9 mouse cellular contexts compared by ENCODE assay signal in genomic region chr11:33928658-33929057, GRCm38 (mm10). TPM values are rescaled to one million over a fixed set of nuclear protein-coding genes. Genes with fewer than 3 reads are reported as not detected.
DNase-seq lines count a peak whose midpoint lies in the region; ATAC-seq lines count a peak whose summit lies in the region.
"Had no signal": no experiment of that assay in that cellular context is flagged by ENCODE, and none has a peak within 500 bp of the region (broad histone marks: within the 10 kb centered on the region; RNA-seq: fewer than 3 reads in every experiment).

No protein-coding gene starts in this region.

- no peak overlapping the region for H3K4me2 ChIP-seq in hindbrain, embryonic 12.5 days (replicated peaks)
- H3K4me2 ChIP-seq: stomach, embryonic 15.5 days had no signal

- H3K27me3 ChIP-seq in hindbrain, embryonic 12.5 days: peaks cover 5% of the 10 kb centered on the region; the same call in 1 of the 2 replicates
- peaks cover 8% of the 10 kb centered on the region; the same call in 1 of the 2 replicates for H3K27me3 ChIP-seq in midbrain, embryonic 10.5 days (ENCODE audit: low read depth, poor library complexity, severe bottlenecking)
- H3K27me3 ChIP-seq: stomach, embryonic 15.5 days had no signal

- peak; percentile 50; the same call in 1 of the 2 replicates for ATAC-seq in hindbrain, embryonic 12.5 days (ENCODE audit: low FRiP score)

- 36% methylated on average over 7 of the region's 7 CpGs for WGBS in hindbrain, embryonic 12.5 days
- 54% methylated on average over 7 of the region's 7 CpGs for WGBS in midbrain, embryonic 10.5 days

- no peak overlapping the region for H3K27ac ChIP-seq in hindbrain, embryonic 12.5 days
- no peak overlapping the region for H3K27ac ChIP-seq in midbrain, embryonic 10.5 days (replicated peaks)
- H3K27ac ChIP-seq: stomach, embryonic 15.5 days had no signal

- peak; percentile 11 to 62 for DNase-seq in heart, postnatal 14 days
- DNase-seq in heart, postnatal 36 days: no peak
- DNase-seq in A20 (ENCODE audit: low read depth, low spot score): peak; percentile 50
- peak; percentile 51 for DNase-seq in ZHBTc4 (ENCODE audit: low read depth, low spot score)
- DNase-seq in midbrain, embryonic 10.5 days (ENCODE audit: low spot score): peak; percentile 40
- peak; percentile 43 to 49 for DNase-seq in thymus, postnatal 36 days
- DNase-seq in ovary, postnatal 10 days (ENCODE audit: low spot score): no peak

- H3K4me3 ChIP-seq in hindbrain, embryonic 12.5 days: no peak overlapping the region
- H3K4me3 ChIP-seq in midbrain, embryonic 10.5 days: no peak overlapping the region
- H3K4me3 ChIP-seq: stomach, embryonic 15.5 days had no signal

- H3K4me1 ChIP-seq in hindbrain, embryonic 12.5 days: no peaks in the 10 kb centered on the region
- peaks cover 18% of the 10 kb centered on the region for H3K4me1 ChIP-seq in midbrain, embryonic 10.5 days

- intact Hi-C loops in heart, postnatal 14 days (cut with DNase I): loop anchor here (10.0 kb wide), 1 partner anchor 156 kb away; no protein-coding TSS in a partner anchor
- intact Hi-C loops in heart, postnatal 36 days (cut with DNase I): loop anchor here (5.0 kb wide), 1 partner anchor 284 kb away; no protein-coding TSS in a partner anchor

- no peak overlapping the region for H3K9ac ChIP-seq in hindbrain, embryonic 12.5 days
- H3K9ac ChIP-seq: stomach, embryonic 15.5 days had no signal

- no peaks in the 10 kb centered on the region for H3K36me3 ChIP-seq in hindbrain, embryonic 12.5 days
- no peaks in the 10 kb centered on the region for H3K36me3 ChIP-seq in midbrain, embryonic 10.5 days
- H3K36me3 ChIP-seq: stomach, embryonic 15.5 days had no signal

- H3K9me3 ChIP-seq in hindbrain, embryonic 12.5 days (replicated peaks): no peaks in the 10 kb centered on the region
- no peaks in the 10 kb centered on the region for H3K9me3 ChIP-seq in midbrain, embryonic 10.5 days (replicated peaks)
- H3K9me3 ChIP-seq: stomach, embryonic 15.5 days had no signal

RNA-seq across cellular contexts. Expression of gene Kcnmb1, which starts 34.2 kb away (rescaled TPM):
- 1 to 10 TPM in 1 of 2 experiments, under 1 TPM in 1; 0.80 to 1.1 TPM for total RNA-seq in heart, postnatal 14 days (2021)
- under 1 TPM; 0.84 to 0.97 TPM for total RNA-seq in heart, postnatal 36 days (2021)
- 0.55 and 0.66 TPM in 2 replicates for polyA plus RNA-seq in hindbrain, embryonic 12.5 days (2016; fragmentation: Nextera tagmentation; extraction: Ambion mirVana)
- 0.19 and 0.25 TPM in 2 replicates for polyA plus RNA-seq in midbrain, embryonic 10.5 days (2016; fragmentation: Nextera tagmentation; extraction: Ambion mirVana)

Comparison
In these comparisons a context has a peak if more than half of its experiments do, and no peak if none do; other contexts are left out.
1. DNase-seq: peak in heart, postnatal 14 days (2 of 2), A20 (single experiment), ZHBTc4 (single experiment), midbrain, embryonic 10.5 days (single experiment) and thymus, postnatal 36 days (2 of 2); none in heart, postnatal 36 days (0 of 2) and ovary, postnatal 10 days (single experiment).